Mouse (Mus musculus): Measurements from ENCODE around the gene Camk1d.
"Not testable (repeated sequence)": the region's sequence is repeated elsewhere in the genome, so short reads cannot be mapped to it uniquely, and the experiment has no call there.

The Camk1d gene

DNA sequence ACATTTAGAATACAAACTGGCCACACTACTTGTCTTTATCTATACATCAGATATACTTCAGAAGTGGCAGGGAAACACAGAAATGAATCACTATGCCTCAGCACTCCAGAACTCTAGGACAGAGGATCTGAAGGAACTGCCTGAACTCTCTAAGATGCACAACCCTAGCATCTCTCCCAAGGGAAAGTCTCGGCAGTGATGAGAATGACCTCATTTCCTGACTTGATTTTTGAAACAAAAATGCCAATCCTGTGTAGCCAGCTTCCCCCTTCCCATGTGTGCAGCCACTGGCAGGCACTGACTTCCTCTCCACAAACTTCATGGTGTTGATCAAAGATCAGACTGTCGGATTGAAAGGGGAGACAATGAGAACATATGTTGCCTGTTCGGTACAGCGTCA lies 134.9 kb downstream of the Camk1d start:
- DNase-seq (ENCODE audit: low read depth in 1 of 2, low spot score in 2 of 2): no peak

DNA sequence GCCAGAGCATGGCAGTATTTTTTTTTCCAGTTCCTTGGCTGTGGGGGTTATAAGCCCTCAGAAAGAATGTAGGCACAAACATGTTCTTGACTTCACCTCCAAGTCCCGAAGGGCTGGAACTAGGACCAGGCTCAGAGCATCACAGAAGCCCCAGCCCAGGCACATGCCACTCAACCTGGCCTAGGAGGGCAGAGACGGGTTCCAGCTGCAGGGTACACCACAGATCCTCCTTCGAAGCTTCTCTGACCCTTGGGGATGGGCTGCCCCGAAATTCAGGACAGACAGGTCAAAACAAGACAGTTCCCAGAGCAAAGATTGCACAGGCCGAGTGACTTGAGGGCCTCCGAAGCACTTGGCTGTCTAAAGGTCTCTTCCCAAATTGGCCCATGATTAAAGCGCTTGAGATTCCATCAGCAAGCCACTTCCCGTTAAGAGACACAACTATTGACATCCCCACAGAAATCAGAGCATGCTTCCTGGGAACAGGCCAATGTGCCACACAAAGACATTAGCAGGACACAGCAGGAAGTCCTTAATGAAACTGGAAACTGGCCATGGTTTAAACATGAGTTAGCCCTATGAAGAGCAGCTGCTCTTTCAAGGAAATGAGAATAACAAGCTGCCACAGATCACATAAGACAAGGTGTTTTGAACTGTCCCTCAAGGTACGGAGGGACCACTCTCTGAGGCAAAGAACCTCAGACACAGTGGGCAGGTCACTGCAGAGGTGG lies 136.8 kb downstream of the Camk1d start:
- no peak for DNase-seq (ENCODE audit: low read depth in 1 of 2, low spot score in 2 of 2)

DNA sequence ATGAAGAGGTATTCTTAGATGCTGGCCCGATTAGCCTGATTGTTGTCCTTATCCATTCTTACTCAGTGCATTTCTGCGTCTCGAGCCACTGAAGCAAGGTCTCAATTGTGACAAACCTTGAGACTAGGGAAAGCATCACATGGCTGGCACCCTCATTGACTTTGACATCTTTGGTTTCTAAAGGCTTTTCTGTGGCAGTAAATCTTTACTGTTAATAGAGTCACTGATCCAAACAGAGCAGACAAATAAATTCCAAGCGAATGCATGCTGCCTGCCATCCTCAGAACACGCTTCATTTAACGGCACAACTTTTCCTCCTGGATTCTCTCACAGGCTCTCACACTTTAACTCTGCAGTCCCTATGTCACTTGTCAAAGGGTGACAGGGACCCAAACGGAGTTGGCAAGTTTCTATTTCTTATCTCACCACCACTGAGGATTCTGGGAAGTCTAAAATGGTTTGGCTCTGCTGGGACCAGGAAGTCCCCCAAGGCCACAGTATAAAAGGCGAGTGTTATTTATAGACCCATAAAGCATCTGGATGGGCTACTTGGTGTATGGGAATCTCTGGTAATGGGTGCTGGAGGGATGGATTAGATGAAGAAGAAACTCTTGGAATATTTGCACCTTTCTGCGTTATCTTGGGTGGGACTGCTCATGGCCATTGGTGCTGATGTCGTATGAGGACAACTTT lies 141.9 kb downstream of the Camk1d start:
- no peak for DNase-seq (ENCODE audit: low read depth in 1 of 2, low spot score in 2 of 2)

DNA sequence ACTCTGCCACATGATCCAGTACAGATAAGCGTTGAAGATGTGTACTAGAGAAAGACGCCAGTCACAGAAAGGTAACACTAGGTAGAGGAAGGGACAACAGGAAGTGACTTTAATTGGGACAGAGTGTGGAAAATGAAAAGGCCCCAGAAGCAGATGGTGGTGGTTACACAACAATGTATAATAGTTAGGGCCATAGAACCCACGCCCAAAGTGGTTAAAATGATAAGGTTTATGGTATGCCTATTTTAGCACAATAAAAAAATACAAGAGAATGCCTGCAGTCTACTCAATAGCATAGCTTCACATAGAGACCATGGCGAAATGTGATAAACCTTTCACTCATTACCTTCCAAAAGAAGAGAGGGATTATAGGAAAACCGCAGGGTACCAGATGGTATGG lies 147.7 kb downstream of the Camk1d start:
- DNase-seq (ENCODE audit: low read depth in 1 of 2, low spot score in 2 of 2): no peak

DNA sequence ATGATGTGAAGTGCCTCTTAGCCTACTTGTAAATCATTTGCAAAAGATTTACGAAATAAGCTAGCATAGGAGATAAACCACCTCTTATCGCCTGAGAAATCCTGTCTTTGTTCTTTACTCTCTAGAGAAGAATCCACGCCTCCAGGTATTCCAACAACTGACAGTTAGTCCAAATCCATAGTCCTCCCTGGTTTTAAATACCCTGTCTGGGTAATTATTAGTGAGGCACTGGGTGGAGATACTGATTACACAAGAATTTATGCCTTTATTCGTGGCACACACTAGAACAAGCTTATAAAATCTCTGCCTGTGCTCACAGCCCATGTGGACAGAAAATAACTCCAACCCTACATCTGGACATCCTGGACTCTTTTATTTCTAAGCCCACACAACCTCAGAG lies 150.6 kb downstream of the Camk1d start:
- DNase-seq (ENCODE audit: low read depth in 1 of 2, low spot score in 2 of 2): no peak

DNA sequence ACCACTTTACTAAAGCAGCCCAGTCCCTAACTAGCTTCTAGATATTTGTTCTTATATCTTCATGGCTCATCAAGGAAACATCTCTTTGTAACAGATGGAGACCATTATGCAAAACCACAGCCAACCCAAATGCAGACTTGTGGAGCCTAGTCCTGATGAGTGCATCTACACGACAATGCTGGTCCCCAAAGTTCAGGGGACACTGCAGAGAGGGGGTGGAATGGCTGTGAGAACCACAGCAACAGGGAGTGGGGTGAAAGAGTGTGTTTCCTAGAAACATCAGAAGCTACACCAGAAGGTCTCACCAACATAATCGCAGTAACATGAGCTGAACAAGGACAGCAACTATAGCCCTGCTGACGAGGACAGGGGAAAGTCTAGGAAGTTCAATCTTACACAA lies 152.9 kb downstream of the Camk1d start:
- DNase-seq (ENCODE audit: low read depth in 1 of 2, low spot score in 2 of 2): no peak

DNA sequence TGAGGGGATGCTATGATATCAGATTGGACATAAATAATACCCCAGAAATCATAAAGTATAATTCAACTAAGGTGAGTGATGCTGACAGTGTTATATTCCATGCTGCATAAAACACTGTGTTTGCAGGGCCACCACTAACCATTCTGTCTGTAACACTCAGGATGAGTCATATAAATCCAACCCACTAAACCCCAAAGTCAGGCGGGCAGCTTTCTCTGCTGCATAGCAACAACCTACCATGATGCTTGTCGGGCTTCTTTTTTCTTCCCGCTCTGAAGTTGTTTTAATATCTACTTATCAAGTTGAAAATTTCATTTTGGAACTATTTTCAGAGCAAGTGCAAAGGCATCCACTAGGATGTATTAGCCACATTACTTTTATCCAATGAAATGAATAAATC lies 161.1 kb downstream of the Camk1d start:
- no peak for DNase-seq (ENCODE audit: low read depth in 1 of 2, low spot score in 2 of 2)

DNA sequence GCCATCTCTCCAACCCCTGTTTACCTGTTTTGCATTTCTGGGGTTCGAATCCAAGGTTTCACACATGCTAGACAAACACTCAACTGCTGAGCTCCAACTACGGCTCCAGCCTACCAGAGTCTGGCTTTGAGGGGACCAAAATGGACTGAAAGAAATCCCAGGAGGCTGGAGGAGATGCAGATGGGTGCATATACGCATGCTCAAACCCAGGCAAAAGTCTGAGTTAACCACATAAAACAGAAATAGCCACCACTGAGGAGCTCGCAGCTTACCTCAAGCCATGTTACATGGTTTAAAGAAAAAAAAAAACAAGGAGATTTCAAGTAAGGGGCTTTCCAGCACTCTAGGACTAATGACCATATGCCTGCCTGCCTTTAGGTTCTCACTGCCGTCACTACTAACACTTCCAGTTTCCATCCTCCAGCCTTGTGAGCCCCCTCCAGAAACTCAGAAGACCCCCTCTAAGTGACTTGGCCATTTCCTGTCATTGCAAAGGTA lies 162.5 kb downstream of the Camk1d start:
- no peak for DNase-seq (ENCODE audit: low read depth in 1 of 2, low spot score in 2 of 2)

DNA sequence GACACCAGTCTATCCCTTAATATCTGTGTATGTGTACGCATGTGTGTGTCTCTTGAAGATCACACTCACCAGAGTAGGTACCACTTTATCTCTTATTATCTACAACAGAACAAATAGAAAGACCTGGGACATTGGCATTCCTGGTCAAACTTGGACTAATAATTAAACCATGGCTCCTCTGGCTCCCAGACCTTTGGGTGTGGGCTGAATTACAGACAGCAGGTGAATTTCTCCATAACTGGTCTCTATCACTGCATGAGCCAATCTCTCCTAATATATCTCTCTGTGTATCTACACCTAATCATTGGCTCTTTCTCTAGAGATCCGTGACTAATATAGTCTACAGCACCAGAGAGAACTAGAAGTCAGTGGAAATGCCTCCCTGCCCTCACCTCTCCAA lies 165.0 kb downstream of the Camk1d start:
- DNase-seq (ENCODE audit: low read depth in 1 of 2, low spot score in 2 of 2): no peak

DNA sequence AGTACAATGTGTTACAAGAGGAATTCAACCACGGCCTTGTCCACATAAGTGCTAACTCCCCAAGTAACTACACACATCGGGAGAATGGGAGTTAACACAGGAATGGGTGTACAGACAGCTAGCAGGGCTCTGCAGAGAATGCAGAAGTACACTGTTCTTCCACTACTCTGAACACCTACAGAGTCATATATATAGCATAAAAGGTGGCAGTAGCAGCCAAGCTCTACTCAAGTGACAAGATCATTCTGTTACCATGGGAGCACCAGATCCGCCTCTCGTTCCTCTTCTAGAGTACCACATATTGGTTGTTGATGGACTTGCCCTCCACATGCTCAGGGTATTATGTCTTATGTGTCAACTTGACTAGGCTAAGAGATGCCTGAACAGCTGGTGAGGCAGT lies 165.4 kb downstream of the Camk1d start:
- no peak for DNase-seq (ENCODE audit: low read depth in 1 of 2, low spot score in 2 of 2)

DNA sequence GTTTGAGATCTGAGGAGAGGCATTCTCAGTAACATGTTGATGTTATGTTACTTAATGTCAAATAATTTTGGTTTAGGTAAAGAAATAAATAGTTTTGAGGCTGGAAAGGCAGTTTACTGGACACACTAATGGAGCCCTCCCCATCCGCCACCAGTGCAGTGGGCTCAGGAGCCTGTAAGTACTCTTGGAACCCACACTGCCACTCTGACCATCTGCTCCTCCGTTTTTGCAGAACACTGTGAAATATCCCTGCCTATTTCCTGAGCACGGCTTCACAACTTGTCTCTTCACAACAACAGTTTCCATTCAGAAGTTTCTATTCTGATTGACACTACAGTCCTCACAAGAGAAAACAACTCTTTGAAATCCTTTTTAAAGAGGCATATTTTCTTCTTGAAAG lies 173.4 kb downstream of the Camk1d start:
- DNase-seq (ENCODE audit: low read depth in 1 of 2, low spot score in 2 of 2): no peak

DNA sequence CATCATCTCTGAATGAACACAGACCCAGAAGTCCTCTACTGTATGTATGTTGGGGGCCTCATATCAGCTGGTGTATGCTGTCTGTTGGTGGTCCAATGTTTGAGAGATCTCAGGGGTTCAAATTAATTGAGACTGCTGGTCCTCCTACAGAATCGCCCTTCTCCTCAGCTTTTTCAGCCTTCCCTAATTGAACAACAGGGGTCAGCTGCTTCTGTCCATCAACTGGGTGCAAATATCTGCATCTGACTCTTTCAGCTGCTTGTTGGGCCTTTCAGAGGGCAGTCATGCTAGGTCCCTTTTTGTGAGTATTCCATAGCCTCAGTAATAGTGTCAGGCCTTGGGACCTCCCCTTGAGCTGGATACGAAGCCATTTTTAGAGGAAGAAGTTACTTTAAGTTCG lies 174.4 kb downstream of the Camk1d start:
- DNase-seq (ENCODE audit: low read depth in 1 of 2, low spot score in 2 of 2): not testable (repeated sequence)

DNA sequence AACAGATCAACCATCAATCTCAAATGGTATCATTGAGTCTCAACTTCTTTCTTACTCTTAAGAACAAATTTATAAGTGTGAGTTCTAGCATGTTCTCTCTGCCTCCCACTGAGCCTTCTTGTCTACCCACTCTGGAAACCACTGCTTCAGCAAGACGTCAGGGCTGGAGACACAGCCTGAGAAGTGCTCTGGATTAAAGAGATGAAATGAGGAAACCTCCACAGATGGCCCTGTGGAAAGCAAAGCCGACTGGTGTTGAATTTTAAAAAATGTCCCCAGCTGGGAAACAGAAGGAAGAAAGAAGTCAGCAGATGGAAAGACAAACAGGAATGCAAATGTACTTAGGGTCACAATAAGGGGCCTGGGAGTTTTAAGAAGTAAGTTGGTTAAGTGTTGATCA lies 180.4 kb downstream of the Camk1d start:
- no peak for DNase-seq (ENCODE audit: low read depth in 1 of 2, low spot score in 2 of 2)

DNA sequence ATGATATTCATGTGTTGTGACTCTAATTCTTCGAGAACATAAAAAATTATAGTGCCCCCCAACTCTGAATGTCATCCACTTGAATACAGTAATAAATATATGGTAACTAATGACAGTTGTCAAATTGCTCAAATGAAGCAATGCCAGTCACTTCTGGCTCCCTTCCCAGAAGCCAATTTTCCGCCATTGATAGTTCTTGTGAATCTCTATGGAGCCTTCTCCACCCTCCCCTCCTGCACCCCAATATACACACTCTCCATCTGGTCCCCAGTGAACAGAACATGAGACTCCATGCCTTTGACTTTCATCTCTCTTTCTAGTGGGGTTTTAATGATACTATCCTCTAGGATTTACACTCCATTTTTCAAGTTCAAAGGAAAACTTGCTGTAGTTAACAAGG lies 184.3 kb downstream of the Camk1d start:
- no peak for DNase-seq (ENCODE audit: low read depth in 1 of 2, low spot score in 2 of 2)

DNA sequence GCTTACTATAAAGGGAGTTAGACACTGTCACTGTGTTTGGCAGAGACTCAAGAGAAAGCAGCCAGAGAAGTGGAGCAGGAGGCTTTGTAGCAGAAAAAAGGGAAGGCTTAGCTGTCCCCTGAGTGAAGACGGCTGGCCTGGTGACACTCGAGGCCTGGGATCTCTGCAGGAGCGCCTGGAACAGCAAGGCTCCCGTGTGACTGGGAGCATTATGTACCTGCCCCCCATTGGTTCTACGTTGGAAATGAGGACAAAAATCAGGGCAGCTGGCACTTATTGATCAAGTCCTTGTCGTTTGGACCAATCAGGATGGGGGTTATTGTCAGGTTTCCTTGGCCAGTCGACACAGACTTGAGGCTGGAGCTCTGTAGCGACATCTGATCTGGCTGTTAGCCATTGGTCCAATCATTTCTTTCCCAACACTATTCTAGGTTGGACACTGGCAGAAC lies 195.1 kb downstream of the Camk1d start:
- no peak for DNase-seq (ENCODE audit: low read depth in 1 of 2, low spot score in 2 of 2)

DNA sequence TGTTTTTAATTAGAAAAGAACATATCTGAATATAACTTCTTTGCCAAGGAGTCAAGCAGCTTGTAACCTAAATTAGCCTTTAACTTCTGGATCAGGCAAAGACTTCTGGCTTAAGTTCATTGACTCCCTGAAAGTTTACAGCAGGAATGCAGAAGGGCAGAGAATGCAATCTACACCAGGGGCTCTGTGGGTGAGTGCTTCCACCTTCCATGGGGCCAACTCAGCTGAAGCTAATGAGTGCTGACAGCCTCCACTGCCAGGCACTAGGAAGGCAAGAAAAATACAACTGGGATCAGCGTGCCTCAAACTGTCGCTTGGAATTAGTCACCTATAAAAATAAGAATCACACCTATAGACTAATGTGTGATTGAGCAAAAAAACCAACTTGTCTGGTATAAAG lies 199.2 kb downstream of the Camk1d start:
- no peak for DNase-seq (ENCODE audit: low read depth in 1 of 2, low spot score in 2 of 2)

DNA sequence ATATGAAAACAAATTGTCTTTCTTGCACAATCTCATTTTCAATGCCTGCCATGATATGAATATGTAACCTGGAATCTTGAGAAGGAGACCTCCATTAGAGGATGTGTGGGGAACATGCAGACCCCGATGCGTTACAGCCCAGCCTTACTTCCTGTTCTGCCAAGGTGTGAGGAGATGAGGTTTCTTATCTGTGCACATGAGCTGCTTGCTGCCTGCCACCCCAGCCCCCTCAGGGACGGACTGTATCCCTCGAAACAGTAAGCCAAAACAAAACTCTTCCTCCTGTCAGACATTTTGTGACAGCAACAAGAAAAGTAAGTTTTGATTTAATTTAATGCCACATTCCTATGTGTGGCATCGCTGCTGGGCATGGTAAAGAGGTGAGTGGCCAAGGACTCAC lies 200.2 kb downstream of the Camk1d start:
- no peak for DNase-seq (ENCODE audit: low read depth in 1 of 2, low spot score in 2 of 2)

DNA sequence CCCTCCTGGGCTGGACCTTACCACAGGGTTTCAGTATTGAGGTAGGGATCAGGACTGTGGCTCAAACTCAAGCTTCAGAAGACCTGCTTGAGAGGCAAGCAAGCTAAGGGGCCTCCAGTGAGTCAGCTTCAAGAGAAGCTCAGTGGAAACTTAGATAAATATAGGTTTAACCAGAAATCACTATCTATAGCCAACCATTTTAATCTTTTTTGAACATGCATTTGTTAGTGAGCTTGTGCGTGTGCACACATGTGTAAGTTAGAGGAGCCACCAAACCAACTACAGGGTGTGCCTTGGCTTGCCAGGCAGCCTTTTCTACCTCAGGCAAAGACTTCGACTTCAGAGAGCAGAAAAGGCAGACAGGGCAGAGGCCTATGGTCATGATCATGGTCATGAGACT lies 200.7 kb downstream of the Camk1d start:
- no peak for DNase-seq (ENCODE audit: low read depth in 1 of 2, low spot score in 2 of 2)

DNA sequence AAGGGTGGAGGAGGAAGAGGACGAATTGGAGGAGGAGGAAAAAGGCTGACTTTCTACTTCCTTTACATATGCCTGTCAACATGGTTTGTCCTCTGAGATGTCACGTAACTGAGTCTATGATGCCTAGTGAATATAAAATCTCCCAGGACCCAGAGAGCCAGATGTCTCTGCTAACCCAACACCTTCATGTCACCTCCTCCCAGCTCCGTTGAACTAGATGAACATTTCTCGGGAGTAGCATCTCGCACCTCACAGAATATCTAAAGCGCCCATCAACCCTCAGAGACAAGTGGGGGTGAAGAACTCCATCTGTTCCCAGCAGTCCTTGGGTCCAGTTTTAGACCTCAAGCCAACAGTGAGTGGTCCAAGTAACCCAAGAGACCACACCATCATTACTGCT lies 204.3 kb downstream of the Camk1d start:
- DNase-seq (ENCODE audit: low read depth in 1 of 2, low spot score in 2 of 2): no peak

DNA sequence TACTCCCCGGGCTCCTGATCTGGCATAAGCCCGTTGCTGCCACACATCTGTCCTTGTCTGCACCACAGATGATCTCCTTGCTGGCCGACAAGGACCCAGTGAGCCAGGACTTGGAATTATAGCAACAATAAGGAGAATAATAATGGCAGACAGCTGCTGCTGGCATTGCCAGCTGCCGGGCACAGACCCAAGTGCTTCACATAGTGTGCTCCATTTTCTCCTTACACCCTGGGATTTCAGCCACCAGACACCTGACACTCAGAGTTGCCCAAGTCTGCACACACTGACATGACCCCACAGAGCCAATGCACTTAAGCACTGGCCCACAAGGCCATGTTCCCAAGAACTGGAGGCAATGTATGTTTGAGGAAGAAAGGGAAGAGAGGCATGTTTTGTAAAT lies 214.7 kb downstream of the Camk1d start:
- no peak for DNase-seq (ENCODE audit: low read depth in 1 of 2, low spot score in 2 of 2)

DNA sequence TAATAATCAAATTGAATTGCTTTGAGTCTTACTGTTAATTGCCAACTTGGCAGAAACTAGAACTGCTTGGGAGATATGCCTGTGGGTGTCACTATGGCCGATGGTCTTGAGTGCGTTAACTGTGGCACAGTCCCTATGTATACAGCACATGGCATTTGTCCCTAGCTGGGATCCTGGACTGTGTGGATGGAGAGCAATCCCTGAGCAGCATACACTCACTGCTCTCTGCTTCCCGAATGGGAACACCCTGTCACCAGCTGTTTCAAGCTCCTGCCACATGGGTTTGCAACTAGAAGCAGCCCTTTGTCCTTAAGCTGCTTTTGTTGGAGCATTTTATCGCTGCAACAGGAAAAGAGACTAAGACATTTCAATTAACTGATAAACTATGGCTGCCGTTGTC lies 224.4 kb downstream of the Camk1d start:
- DNase-seq (ENCODE audit: low read depth in 1 of 2, low spot score in 2 of 2): no peak

DNA sequence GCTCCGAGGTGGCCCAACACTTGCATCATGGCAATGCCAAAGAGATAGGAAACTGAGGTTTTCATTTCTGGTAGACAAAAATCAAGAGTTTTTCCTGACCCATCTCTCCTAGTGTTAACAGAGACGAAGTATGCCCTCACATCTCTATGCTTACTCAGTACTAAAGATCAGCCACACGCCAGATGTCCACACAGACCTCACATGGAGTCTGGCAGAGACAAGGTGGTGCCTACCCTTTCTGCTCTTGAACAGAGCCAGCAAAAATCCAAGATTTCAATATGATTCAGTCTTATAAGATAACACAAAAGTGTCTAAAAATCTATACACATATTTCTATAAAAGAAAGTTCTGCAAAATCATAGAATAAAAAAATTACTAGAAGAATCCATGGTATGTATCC lies 227.0 kb downstream of the Camk1d start:
- DNase-seq (ENCODE audit: low read depth in 1 of 2, low spot score in 2 of 2): no peak

DNA sequence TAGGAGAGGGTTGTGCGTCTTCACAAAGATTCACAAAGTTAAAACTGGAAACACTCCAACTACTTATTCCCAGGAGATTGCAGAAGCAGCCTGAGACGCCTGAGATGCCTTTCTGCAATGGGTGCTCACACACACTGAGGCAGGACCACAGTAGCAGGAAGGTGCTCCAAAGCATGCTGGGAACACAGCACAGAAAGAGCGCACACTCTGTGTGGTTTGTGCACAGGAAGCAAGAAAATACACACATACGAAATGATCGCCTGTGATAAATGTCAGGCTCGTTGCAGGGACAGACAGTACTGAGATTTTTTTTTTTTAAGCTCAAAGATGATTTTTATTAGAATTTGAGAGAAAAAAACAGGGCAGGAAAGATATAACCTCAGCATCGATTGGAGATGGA lies 227.7 kb downstream of the Camk1d start:
- DNase-seq (ENCODE audit: low read depth in 1 of 2, low spot score in 2 of 2): no peak
